Mouse (Mus musculus): ENCODE measurements around the gene Camta1.
A peak's percentile ranks its signal among the peaks of the same experiment; 100 is the strongest.

Gene Camta1

DNA sequence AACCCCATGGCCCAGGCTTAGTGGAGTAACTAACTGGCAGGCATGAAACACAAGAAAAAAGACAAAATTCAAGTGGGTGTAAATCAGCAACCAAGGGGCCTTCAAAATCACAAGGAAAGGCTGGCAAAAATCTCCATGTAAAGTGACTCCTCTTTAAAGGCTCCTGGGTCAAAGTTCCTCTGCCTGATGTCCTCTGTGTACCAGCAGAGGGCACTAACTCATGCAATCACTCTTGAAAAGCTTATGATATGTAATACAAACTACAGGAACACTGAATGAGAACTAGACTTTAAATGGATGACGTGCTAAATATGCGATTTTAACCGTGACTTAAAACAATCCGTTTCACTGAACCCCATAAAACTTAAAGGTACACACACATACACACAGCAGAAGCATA lies 83.2 kb downstream of the Camta1 start:
- no peak for DNase-seq

DNA sequence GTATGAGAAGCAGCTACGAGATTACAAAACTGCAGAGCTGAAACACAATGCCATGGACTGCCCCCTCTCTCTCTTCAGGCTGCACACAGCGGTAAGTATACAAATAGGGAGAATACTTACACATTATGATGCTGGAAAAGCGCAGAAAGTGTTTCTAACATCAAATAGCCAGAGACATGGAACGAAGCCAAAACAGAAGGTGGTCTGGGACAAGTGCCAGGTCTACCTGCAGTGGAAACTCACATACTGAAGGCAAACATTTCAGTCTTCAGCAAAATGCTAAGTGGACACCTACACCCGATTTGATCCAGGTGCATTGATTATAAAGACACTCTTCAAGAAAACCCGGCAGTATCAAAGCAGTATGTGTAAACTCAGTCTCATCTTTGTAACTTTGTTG lies 84.2 kb downstream of the Camta1 start:
- no peak for DNase-seq

DNA sequence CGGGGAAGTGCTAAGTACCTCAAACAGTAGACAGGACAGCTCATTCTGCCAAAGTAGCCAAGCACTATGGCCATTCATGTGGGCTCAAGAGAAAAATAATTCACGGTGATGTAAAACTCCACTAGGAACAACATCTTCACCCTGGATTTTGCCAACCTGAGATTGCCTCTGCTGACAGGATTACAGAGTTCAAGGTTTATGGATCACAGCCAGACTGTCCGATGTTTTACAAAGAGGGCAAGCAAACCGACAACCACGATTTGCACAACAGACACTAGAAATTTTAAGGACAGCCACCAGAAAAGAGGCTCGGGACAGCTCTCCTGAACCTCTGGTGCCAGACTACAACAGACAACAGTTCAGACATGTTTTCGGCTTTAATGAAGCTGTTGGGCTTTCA lies 86.2 kb downstream of the Camta1 start:
- DNase-seq, result no peak

DNA sequence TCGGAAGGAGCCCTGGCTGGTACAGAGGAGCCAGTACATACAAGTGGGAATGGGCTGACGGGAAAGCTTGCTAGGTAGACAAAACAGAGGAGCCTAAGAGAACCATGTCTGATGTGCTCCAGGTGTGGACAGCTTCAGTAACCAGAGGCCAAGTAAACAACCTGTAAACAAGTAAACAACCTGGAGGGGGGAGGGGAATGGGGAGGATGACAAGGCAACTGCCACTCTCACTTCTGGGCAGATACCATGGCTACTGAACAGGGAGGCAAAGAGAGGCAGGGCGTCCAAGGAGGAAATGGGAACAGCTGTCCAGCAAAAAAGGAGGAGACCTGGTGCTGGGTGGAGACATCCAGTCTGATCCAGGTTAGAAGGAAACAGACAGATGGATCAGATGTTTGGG lies 88.0 kb downstream of the Camta1 start:
- no peak for DNase-seq

DNA sequence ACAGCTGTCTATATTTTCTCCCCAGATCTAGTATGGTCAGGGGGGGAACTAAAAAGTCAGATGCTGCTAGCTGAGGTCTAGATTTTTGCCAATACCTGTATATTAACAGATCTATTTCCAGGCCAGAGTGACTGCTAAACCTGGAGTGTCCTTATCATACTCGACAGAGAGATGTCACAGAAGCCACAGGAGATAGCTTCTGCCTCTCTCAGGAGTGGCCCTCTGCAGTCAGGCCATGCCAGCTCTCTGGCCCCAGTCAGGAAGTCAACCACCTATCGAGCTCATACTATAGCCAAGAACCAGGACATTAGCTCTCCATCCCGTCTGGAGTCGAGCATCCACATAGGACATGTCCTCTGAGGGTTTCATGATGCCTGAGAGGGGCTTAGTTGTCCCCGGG lies 88.7 kb downstream of the Camta1 start:
- DNase-seq, result no peak

DNA sequence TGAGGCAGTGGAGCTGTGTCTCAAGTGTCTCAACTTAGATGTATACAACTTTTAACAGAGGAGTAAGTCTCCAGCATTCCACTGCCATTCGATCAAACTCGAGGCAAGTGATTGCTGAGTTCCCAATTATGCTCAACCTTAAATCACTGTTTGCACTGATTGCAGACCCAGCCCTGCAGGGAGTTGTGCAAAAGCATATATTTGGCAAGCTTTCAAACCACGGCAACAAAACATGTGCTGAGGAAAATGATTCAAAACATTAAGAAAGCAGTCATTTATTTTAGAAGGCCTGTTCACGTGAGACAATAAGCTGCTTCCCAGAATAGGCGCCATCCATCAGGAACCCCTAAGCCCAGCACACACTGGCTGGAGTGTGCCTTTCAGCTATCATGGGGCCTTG lies 91.0 kb downstream of the Camta1 start:
- no peak for DNase-seq

DNA sequence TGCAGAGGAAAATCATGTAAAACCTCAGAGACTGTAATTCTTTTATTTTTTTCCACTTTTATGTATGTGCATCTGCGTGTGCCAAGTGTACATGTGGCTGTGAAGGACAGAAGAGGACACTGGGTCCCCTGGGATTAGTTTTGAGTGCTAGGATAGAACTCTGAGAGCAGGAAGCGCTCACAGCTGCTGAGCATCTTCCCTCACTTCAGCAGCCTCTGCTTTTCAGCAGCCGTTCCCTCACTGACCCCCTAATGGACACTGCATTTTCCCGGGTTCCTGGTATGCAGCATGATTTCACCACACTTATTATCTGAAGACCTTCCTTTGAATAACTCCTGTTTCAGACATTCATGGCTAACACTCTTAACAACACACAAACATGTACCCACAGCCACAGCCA lies 93.9 kb downstream of the Camta1 start:
- no peak for DNase-seq

DNA sequence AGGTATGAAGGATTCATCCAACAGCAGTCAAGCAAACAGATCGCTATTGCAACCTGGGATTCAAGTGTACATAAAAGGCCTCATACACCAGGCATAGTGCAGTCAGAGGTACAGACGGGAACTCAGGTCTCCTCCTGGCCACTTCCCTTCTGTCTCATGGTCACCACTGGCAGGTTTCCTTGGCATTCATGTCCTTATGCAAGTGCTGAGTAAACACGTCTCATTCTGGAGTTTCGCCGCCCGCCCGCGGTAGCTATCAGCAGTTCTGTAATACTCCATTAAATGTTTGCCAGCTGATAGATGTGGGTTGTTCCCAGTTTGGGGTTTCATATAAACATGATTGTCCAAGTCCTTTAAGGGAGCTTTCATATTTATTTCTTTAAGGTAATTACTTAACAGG lies 94.3 kb downstream of the Camta1 start:
- no peak for DNase-seq

DNA sequence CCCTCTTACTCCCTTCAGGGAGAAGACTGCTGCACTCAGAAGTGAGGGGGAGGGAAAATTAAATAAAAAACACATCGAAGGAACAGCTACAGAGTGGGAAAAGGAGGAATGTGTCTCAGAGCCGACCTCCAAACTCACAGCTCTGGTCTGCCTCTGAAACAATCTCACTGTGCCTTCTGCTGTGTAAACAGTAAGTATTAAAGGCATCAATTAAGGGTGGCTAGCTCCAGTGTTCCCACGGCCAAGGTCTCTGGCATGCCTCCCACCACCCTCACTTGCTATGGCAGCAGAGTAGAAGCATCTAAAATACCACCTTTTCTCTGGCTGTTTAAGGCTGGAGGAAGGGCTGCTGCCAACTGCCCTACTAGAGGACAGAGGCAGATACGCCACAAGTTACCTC lies 96.3 kb downstream of the Camta1 start:
- no peak for DNase-seq

DNA sequence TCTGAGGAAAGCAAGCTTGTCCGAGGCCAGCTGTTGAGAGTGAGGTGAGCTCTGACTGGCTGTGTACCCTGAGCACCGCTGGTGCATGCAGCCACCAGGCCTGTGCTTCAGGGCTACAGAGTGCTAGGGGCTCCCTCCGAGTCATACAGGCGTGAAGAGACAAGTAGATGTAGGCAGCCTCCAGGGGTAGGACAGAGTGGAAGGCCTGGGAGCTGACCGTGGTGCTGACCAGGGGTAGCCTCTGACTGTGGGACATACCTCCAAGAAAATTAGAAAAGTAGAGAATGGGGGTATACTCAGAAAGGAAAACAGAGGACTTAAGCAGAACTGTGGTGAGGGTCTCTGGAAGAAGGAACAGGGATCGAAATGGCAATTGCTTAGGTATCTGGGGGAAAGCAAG lies 97.7 kb downstream of the Camta1 start:
- DNase-seq, result no peak

DNA sequence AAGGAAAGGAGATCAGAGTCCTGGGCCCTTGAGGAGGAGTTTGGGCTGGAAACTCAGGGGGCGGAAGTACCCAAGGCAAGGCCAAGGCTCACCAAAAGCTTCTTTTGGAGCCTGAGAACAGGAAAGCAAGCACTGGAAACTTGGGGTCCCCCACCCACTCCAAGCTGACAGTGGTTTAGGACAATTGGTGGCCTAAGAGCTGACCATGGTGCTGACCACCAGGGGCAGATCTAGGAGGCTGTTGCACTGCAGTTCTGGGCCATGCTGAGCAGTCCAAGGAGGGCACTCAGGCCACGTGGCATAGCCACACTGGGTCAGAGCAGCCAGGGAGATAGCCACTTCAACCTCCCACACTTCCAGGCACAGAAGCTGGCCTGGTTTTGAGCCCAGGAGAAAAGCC lies 102.6 kb downstream of the Camta1 start:
- DNase-seq, result no peak

DNA sequence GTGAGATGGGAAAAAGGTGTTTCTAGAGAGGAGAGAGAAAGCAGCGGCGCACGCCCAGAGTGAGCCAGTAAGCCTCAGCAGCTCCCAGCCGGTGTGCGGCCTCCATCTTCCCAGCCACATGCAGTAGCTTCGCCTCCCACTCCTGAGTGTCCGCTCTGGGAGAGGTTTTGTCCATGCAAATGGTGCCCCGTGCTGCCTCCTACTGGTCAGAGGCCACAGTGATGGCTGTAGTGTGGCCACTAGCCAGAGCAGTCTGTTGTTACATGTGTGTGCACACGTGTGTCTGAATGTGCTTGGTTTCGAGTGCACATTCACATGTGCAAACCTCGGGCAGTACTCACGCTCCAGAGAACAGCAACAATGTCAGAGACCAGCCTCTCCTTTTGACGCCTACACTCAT lies 103.3 kb downstream of the Camta1 start:
- DNase-seq, result no peak

DNA sequence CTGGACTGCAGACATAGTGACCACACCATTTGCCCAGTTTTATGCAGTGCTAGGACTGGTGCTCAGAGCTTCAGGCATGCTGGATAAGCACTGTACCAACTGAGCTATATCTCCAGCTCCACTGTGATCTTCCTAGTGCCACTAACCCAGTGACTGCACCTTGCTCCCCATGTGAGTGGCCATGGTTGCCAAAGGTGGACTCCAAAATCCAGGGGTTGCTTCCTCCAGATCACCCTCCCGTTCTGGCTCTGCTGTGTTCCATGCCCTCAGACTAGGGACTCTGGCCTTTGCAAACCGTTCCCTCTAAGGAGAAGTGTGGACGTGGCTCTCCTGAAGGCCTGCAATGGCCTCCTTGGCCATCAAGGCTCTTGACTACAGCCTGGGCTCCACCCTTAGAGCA lies 104.4 kb downstream of the Camta1 start:
- no peak for DNase-seq

DNA sequence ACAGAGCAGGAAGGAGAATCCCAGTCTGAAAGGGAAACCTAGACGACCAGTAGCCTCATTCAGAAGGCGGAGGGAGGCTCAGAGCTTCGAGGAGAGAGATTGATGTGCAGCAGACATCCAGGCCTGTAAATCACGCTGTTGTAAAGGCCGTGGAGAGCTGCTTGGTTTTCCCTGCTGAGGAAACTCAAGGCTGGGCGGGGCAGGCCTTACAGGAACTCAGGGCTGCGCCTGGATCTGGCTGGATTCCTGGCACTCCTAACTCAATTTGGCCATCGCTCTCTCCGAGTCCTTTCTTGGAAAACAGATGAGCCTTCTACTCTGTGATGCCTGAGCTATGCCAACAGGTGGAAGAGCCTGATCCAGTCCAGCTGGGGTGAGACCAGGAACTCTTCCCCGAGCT lies 105.3 kb downstream of the Camta1 start:
- DNase-seq, result no peak

DNA sequence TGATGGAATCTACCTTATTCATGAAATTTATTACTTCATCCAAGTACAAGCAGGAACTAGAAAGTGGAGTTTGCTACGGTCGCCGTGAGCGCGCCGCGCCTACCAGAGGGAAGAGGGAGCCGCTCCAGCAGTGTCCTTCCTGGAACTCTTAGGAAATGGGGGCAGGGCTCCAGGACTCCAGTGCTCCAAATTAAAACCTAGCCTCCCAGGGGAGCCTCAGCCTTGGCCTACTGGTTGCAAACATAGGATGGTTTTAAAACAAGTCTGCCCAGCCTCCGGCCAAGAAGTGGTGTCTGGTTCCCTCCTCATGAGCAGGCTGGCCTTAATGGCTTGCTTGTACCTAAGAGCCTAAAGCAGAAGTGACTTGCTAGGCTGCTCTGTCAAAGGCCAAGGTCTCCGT lies 108.4 kb downstream of the Camta1 start:
- DNase-seq, result no peak

DNA sequence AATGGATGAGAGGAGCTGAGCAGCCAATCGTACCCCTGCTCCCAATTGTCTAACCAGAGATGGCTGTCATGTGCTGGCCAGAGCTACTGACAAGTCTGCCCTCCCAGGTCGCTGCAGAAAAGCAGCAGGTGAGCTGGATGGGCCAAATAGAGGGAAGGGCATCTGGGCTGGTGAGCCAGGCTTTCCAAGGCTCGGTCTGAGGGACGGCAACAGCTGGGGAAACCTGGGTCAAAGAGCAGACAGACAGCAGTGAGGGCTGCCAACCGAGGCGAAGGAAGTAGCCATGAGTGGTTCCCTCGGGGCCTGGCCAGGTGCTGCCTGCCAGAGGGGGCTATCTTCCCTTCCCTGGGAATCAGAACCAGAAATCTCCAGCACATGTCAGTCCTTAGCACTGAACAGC lies 109.1 kb downstream of the Camta1 start:
- no peak for DNase-seq

DNA sequence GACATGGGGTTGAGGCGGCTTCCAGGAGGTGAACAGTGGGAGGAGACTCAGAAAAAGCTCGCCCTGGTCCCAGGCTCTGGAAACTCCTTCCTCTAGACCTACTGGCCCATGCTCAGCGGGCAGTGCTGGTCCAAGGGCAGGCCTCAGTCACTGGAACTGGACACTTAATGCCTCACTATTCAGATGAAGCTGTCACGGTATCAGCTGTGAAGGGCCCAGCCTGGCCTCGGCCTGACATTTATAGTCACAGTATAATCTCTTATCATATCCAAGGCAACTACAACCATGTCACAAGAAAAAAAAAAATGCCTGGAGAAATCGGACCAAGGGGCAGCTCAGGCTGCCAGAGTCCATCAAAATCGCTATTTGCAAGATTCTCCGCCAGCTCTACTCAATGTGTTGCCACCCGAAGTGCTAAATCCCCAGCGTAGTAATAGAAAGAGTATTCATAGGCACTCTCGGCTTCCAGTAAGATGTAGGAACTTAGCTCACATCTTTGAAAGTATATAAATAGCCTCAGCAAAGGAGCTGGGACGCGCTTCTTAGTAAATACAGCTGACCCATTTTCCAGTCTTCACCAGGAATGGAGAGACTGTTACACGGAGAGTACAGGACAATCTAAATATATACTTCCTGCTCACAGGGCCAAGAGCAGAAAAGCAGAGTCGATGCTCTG lies 110.3 kb downstream of the Camta1 start:
- DNase-seq, result no peak

DNA sequence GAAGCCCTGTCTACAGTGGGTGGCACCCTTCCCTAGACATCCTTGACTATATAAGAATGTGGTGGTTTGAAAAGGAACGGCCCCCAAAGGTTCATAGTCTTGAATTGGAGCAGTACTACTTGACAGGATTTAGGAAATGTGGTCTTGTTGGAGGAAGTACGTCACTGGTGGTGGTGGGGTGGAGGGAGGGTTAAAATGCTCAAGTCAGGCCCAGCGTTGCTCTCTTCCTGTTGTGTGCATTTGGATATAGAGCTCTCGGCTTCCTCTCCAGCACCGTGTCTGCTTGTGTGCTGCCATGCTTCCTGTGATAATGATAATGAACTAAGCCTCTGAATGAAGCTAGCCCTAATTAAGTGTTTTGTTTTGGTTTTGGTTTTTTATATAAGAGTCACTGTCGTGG lies 114.0 kb downstream of the Camta1 start:
- no peak for DNase-seq

DNA sequence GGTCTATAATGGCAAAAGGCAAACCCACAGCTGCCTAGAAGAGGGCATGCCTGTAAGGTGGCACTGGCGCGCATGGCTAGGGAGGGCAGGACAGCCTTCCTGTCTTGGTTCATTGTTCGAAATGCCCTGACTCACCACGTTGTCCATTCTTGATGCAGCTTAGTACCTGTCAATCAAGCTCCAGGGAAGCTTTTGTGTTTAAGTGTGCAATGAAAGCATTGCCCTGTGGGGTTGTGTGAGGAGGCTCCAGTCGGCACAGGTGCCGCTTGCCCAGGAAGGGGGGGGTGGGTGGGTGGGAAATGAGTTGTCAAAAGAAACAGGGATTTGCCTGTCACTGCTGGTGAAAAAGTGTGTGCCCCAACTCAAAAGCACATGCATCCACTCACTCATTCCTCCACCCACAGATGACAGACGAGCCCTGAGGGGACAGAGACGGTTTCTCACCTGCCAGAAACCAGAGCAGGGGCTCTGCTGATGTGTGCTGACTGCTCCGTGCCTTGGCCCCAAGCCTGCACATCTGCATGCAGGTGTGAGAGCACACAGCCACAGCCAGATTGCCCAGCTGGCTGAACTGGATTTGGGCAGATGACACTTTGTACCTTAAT lies 115.6 kb downstream of the Camta1 start:
- peak in 1 of 2 experiments; percentile 18 for DNase-seq

DNA sequence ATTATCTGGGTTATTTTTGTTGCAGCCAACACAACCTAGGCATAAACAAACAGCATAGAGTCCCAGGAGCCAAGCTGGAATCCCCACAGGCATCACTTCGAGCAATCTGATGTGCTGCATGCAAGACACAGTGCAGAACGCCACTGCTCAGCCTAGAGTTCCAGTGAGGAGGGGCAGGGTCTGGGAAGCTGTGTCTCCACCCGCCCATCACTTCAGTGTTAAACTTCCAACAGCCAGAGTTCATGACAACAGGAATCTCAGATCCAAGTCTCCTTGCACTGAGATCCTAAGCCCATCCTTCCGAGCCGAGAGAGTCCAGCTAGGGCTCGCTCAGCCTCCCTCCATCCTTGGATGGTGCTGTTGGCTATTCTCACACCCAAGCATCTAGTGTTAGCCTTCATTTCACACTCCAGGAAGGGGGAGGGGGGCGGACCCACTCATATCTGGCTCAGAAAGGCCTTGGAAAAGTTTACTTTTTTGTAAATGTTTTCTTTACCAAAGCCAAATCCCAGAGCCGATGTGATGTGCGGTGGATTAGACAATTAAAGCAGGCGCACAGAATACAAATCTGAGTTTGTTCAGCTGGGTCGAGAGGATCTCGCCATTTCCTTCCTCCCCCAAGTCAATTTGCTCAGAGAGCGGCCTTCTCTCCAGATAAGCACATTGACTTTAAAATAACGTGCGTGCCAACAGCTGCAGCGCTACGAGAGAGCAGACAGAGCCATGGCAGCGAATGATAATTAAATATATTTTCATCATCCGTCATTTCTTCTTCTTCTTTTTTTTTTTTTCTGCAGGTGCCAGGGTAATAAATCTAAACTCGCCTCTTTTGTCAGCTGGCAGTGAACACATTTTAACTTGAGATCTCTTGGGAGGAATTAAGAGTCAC lies 120.2 kb downstream of the Camta1 start:
- no peak for DNase-seq

DNA sequence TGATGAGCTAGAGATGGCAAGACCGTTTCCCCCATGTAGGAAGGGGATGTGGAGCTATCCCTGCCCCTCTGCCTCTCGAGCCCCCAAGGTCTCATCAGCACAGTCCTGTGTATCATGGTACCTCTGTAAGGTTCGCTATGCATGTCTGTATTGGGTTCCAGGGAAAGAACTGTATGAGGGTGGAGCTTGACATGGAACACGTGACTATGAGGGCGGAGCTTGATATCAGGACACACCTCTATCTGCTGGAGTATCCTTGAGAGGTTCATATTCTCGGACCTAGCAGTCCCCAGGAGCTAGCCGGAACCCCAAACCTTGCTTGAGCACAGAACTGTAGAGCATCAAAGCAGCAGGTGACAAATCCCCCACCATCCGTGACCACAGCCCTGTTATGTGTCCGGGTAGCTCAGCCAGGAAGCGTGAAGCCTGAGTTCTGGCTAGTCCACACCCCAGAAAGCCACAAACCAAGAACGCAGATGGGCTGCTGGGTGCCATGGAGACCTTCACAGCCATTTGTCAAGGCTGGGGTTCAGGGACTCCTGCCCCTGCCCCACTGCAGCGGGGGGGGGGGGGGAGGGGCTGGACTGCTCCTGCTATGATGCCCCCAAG lies 122.2 kb downstream of the Camta1 start:
- peak in 1 of 2 experiments; percentile 21 for DNase-seq

DNA sequence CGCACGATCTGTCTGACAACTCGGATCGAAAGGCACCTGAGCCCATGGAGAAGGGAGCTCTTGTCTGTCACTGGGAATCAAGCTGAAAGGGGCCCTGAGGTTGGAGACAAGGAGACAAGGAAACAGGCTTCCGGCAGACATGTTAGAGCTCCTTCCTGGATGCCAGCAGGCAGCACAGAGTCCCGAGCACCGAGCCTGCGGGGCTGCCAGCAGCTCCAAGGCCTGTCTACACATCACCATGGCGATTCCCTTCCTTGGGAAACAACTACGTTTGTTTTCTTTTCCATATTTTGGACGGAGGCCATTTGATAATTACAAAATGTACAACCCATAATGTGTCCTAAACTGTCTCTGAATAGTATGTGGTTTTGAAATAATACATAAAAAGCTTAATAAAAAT lies 122.8 kb downstream of the Camta1 start:
- no peak for DNase-seq

DNA sequence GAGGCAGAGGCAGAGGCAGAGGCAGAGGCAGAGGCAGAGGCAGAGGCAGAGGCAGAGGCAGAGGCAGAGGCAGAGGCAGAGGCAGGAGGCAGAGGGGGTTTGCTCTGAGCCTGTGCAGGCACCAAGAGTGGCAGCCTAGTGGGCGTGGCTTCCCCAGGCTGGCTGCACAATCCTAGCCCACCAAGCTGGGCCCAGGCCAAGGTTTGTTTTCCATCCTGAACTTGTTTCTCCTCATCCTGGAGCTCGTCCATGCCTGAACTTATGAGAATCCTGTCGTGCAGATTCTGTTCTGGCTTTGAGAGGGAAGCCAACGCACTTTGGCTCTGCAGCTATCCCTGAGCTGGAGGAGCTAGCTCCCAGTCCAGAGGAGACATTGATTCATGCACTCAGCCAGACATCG lies 123.4 kb downstream of the Camta1 start:
- no peak for DNase-seq

DNA sequence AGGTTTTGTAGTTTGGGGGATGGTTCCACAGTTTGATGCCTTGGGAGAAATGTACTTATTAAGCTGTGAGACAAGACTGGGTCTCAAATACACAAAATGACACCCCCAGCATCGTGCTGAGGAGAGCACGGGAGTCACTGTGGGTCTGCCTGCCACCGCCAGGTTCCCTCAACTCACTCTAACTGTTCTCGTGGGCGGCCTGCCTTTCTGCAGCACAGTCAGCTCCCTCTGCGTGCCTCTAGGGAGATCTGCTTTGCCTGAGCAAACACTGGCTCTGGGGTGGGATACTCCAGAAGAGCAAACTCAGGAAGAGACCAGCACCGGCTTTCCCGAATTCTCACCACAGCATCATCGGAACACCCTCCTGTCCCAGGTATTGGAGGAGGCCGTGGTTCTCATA lies 129.0 kb downstream of the Camta1 start:
- no peak for DNase-seq

Data from thymus, postnatal 36 days (tissue).